Mouse (Mus musculus) heart, postnatal 0 days (tissue): Measurements from ENCODE around the gene Nfix.

Experiments
- CTCF ChIP-seq: IDR thresholded peaks from 2 replicates; pipeline ENCODE4 v1.5.1; 2016; ENCODE audit warnings: antibody characterized with exemption, control low read depth, low read depth
- EP300 ChIP-seq: IDR thresholded peaks from 2 replicates; pipeline ENCODE4 v1.6.1; 2016; ENCODE audit warnings: antibody characterized with exemption, low read depth

DNA sequence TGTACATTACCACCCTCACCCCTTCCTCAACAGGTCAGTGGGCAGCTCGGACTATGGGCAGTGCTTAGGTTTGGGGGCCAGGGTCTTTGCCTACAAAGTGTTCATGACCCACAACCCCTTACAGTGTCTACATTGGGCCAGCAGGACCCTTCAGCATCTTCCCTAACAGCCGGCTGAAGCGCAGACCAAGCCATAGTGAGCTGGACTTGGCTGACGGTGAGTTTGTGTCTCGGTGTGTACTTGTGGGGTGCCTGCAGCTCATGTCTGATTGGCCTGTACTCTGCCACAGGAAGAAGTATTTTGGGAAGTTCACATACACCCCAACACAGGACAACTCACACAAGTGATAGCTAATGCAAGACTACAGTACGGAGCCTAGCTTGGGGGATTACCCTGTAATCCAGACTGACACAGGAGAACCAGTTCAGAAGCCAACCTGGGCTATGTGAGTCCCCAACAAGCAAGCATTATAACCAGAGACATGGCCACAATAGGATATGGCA is 97.1 kb downstream of the Nfix start:
- TF ChIP-seq CTCF (no peak), EP300 (no peak)
